Mouse (Mus musculus): ENCODE results near the gene Aipl1. TPM values are rescaled to one million over a fixed set of nuclear protein-coding genes. Genes with fewer than 3 reads are reported as not detected.

Aipl1 gene
- polyA plus RNA-seq, 1 experiment from 2014 or later, result not detected

DNA sequence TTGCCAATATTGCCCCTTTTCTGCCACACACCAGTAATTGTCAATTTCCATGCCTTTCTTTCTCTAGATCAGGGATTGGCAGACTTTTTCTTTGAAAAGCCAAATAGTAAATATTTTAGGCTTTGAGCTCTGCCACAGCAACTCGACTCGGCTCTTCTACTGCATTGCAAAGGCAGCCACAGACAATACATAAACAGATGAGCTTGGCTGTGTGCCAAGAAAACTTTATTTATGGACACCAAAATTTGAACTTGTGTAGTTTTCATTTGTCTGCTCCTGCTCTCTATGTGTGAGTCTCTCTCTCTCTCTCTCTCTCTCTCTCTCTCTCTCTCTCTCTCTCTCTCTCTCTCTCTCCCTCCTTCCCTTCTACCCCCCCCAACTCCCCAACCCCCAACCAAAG, 17.9 kb upstream of the Aipl1 start:
- Histone ChIP-seq H3K36me3 (ENCODE audit: control insufficient read depth, insufficient read depth, low read length) (no peaks in the 10 kb centered on the region), H3K4me3 (ENCODE audit: low read depth, low read length) (no peak overlapping the region), H3K9me3 (ENCODE audit: control insufficient read depth, low read length) (no peaks in the 10 kb centered on the region), H3K4me1 (replicated peaks; ENCODE audit: control insufficient read depth, insufficient read depth, low read length) (no peaks in the 10 kb centered on the region; the same call in 1 of the 2 replicates), H3K27ac (ENCODE audit: low read depth, low read length) (no peak overlapping the region), H3K4me2 (replicated peaks; ENCODE audit: low read depth, low read length) (no peak overlapping the region), H3K27me3 (ENCODE audit: control insufficient read depth, insufficient read depth, low read length) (peaks cover 5% of the 10 kb centered on the region; the same call in 1 of the 2 replicates), H3K9ac (ENCODE audit: low read depth, low read length) (no peak overlapping the region)
- DNase-seq (ENCODE audit: low spot score) (no peak), ATAC-seq (ENCODE audit: low FRiP score) (no peak)
- 66% methylated on average over 2 of the region's 2 CpGs for WGBS

DNA sequence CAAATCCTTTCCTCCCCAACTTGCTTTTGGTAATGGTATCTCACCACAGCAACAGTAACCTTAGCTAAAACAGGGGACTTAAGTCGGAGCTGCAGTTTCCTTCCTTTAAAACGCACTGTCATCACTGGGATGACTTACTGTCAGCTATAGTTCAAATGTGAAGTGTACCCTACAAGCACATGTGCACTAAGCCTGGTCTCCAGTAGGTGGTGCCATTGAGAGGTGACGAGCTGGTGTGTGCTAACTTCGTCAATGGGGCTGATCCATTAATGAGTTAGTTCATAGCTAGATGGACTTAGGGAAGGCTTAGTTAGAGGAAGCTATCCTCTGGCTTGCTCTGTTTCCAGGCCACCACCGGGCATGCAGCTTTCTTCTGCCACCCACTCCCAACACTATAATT, 15.3 kb upstream of the Aipl1 start:
- Histone ChIP-seq H3K27ac (ENCODE audit: low read depth, low read length) (no peak overlapping the region), H3K9ac (ENCODE audit: low read depth, low read length) (no peak overlapping the region), H3K27me3 (ENCODE audit: control insufficient read depth, insufficient read depth, low read length) (peaks cover 14% of the 10 kb centered on the region), H3K36me3 (ENCODE audit: control insufficient read depth, insufficient read depth, low read length) (no peaks in the 10 kb centered on the region), H3K4me2 (replicated peaks; ENCODE audit: low read depth, low read length) (no peak overlapping the region), H3K4me3 (ENCODE audit: low read depth, low read length) (no peak overlapping the region), H3K4me1 (replicated peaks; ENCODE audit: control insufficient read depth, insufficient read depth, low read length) (no peaks in the 10 kb centered on the region; the same call in 1 of the 2 replicates), H3K9me3 (ENCODE audit: control insufficient read depth, low read length) (no peaks in the 10 kb centered on the region)
- ATAC-seq (ENCODE audit: low FRiP score) (peak; percentile 10; the same call in 1 of the 2 replicates), DNase-seq (ENCODE audit: low spot score) (peak; percentile 85)
- 16% methylated on average over 5 of the region's 5 CpGs for whole genome bisulfite sequencing

DNA sequence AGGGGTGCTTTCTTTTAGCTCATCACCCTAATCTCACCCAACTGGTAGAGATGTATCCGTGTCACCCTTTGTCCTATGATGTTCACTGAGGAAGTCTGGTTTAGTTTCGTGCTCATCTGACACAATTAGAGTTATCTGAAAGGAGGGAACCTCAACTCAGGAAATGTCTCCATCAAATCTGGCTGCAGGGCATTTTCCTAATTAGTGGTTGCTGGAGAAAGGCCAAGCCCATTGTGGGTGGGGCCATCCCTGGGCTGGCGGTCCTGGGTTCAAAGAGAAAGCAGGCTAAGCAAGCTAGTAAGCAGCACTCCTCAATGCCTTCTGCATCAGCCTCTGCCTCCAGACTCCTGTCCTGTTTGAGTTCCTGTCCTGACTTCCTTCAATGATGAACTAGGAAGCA, 14.9 kb upstream of the Aipl1 start:
- no peaks in the 10 kb centered on the region for H3K9me3 ChIP-seq (ENCODE audit: control insufficient read depth, low read length)
- no peak for DNase-seq (ENCODE audit: low spot score)
- H3K27me3 ChIP-seq (ENCODE audit: control insufficient read depth, insufficient read depth, low read length), result peaks cover 14% of the 10 kb centered on the region
- H3K27ac ChIP-seq (ENCODE audit: low read depth, low read length), result no peak overlapping the region
- H3K4me2 ChIP-seq (replicated peaks; ENCODE audit: low read depth, low read length), result no peak overlapping the region
- H3K4me1 ChIP-seq (replicated peaks; ENCODE audit: control insufficient read depth, insufficient read depth, low read length), result no peaks in the 10 kb centered on the region; the same call in 1 of the 2 replicates
- no peak overlapping the region for H3K9ac ChIP-seq (ENCODE audit: low read depth, low read length)
- no peak for ATAC-seq (ENCODE audit: low FRiP score)
- WGBS, result 74% methylated on average over 3 of the region's 3 CpGs
- H3K4me3 ChIP-seq (ENCODE audit: low read depth, low read length), result no peak overlapping the region
- no peaks in the 10 kb centered on the region for H3K36me3 ChIP-seq (ENCODE audit: control insufficient read depth, insufficient read depth, low read length)

DNA sequence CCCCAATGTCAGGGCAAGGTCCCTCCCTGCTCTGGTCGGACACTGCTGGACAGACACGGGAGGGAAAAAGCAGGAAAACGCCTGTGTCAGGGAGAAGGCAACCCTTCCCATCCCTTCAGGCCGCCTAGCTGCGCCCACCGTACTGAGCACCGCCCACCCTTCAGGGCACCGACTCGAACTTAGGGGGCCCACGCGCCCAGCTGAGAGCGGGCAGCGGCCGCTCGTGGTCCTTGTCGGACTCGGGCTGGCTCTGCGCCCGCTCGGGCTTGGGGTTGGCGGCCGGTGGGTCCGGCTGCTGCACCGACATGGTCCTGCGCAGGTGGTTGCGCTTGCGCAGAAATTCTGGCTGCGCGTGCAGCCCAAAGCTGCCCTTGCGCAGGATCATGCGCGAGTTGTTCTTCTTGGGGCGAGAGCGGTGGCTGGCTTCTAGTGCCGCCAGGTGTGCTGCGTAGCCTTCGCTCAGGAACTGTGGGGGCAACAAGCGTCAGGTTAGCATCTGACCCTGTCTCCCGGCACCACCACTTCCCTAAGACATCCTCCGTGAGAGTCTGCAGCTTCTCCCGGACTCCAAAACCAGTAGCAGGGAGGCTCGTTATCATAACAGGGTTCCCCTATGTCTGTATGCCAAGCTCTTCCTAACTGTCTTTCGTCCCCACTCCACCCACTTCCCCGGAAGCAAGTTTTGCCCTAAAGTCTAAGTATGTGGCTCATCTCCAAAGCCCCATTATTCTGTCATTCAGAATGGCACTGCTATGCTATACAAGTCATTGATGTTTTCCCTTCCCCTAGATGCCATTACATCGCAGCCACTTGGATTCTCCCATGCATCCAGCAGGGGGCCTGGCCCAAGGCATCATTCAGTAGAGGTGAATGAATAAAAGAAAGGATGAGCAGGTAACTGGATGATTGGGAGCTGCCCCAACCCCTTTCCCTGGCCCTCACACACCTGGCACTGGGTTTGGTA, 13.9 kb upstream of the Aipl1 start:
- ATAC-seq (ENCODE audit: low FRiP score) (peak; percentile 53), DNase-seq (ENCODE audit: low spot score) (peak; percentile 65)
- Histone ChIP-seq H3K27ac (ENCODE audit: low read depth, low read length) (no peak overlapping the region), H3K4me2 (replicated peaks; ENCODE audit: low read depth, low read length) (peak overlapping the region; percentile 90), H3K9ac (ENCODE audit: low read depth, low read length) (peak overlapping the region; percentile 57), H3K4me3 (ENCODE audit: low read depth, low read length) (peak overlapping the region; percentile 51), H3K36me3 (ENCODE audit: control insufficient read depth, insufficient read depth, low read length) (peaks cover 2% of the 10 kb centered on the region; the same call in 1 of the 2 replicates), H3K27me3 (ENCODE audit: control insufficient read depth, insufficient read depth, low read length) (peaks cover 14% of the 10 kb centered on the region), H3K4me1 (replicated peaks; ENCODE audit: control insufficient read depth, insufficient read depth, low read length) (no peaks in the 10 kb centered on the region; the same call in 1 of the 2 replicates), H3K9me3 (ENCODE audit: control insufficient read depth, low read length) (no peaks in the 10 kb centered on the region)
- 3% methylated on average over 45 of the region's 45 CpGs for WGBS

DNA sequence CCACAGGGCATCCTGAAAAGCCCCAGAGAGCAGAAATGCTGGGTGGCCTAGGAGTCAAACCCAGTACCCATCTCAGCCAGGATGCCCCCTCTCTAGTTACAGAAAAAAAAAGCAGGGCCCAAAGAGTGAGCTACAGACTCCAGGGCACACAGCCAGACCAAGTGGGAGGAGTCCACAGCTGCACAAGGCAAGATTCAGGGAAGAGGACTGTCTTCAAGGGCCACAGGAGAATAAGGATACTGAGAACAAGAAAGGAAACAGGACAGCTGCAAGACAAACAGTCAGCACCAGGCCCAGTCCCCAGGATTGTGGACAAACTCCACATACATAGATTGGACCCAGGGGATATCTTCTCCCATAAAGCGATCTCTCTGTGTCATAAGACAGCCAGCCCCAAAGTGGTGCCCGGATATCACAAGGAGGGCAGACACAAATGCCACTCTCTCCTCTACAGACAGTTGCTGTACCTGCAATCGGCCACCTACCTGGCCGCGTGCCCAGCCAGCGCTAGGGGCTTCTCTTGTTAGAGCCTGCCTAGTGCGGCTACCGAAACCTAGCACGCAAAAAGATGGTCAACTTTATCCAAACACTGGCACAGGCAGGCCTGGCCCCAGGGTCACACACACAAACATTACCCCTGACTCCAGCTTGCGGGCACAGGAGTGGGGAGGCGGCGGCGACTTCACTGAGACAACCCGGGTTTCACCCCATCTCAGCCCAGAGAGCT, 13.0 kb upstream of the Aipl1 start:
- WGBS, result 28% methylated on average over 14 of the region's 14 CpGs
- no peak for DNase-seq (ENCODE audit: low spot score)

DNA sequence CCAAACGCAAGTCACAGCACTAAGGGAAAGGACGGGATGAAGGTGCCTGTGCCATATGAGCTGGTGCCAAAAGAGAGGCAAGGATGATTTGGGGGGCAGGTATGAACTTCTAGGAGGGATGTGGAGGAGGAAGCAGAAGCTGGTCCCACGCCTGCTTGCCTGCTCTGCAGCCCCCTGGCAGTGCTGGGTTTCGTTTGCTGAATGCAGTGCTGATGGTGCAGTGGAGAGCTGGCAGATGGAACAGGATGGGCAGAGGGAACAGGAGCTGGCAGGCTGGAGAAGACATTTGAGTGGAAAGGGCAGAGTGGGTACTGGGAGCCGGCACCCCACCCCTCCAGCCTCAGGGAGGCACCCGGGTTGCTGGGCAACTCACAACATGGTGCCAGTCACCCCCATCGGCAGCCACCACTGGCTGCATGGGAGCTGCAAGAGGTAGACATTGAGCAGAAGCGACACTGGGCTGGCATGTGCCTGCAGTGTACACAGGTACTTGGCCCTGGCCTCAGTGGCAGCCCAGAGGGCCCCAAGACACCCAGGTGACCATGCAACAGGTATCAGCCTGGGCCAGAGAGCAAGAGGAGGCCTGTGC, 12.0 kb upstream of the Aipl1 start:
- Histone ChIP-seq H3K4me2 (replicated peaks; ENCODE audit: low read depth, low read length) (no peak overlapping the region), H3K9me3 (ENCODE audit: control insufficient read depth, low read length) (no peaks in the 10 kb centered on the region), H3K9ac (ENCODE audit: low read depth, low read length) (no peak overlapping the region), H3K4me1 (replicated peaks; ENCODE audit: control insufficient read depth, insufficient read depth, low read length) (no peaks in the 10 kb centered on the region; the same call in 1 of the 2 replicates), H3K27ac (ENCODE audit: low read depth, low read length) (no peak overlapping the region), H3K27me3 (ENCODE audit: control insufficient read depth, insufficient read depth, low read length) (peaks cover 14% of the 10 kb centered on the region), H3K36me3 (ENCODE audit: control insufficient read depth, insufficient read depth, low read length) (peaks cover 6% of the 10 kb centered on the region; the same call in 1 of the 2 replicates), H3K4me3 (ENCODE audit: low read depth, low read length) (no peak overlapping the region)
- ATAC-seq (ENCODE audit: low FRiP score), result no peak
- 75% methylated on average over 8 of the region's 8 CpGs for WGBS
- DNase-seq (ENCODE audit: low spot score), result no peak

More for the DNA sequence above, 13.0 kb upstream of the Aipl1 start:
- Histone ChIP-seq H3K9me3 (ENCODE audit: control insufficient read depth, low read length) (no peaks in the 10 kb centered on the region), H3K4me3 (ENCODE audit: low read depth, low read length) (peak overlapping the region; percentile 51), H3K36me3 (ENCODE audit: control insufficient read depth, insufficient read depth, low read length) (peaks cover 6% of the 10 kb centered on the region; the same call in 1 of the 2 replicates), H3K9ac (ENCODE audit: low read depth, low read length) (peak overlapping the region; percentile 57), H3K27me3 (ENCODE audit: control insufficient read depth, insufficient read depth, low read length) (peaks cover 14% of the 10 kb centered on the region), H3K4me1 (replicated peaks; ENCODE audit: control insufficient read depth, insufficient read depth, low read length) (no peaks in the 10 kb centered on the region; the same call in 1 of the 2 replicates), H3K27ac (ENCODE audit: low read depth, low read length) (no peak overlapping the region), H3K4me2 (replicated peaks; ENCODE audit: low read depth, low read length) (peak overlapping the region; percentile 90)
- ATAC-seq (ENCODE audit: low FRiP score), result peak; percentile 8

DNA sequence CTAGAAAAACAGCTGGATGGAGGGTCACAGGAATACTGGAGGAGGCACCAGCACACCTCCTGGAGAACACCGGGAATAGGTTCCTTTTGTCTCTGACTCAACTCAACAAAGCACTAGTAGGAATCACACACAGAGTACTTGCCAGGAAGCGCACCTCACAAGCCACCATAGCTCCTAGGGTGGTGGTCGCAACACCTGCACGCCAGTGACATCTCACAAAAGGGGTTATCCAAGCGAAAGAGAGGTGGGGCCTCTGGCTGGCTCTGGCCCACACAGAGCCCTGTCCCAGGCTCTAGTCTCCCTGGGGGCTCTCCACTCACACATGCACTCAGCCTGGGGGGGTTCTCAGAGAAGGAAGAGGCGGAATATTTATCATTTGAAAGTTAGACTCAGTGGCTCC, 11.4 kb upstream of the Aipl1 start:
- WGBS, result 46% methylated on average over 6 of the region's 6 CpGs
- ATAC-seq (ENCODE audit: low FRiP score), result no peak
- H3K27ac ChIP-seq (ENCODE audit: low read depth, low read length), result no peak overlapping the region

DNA sequence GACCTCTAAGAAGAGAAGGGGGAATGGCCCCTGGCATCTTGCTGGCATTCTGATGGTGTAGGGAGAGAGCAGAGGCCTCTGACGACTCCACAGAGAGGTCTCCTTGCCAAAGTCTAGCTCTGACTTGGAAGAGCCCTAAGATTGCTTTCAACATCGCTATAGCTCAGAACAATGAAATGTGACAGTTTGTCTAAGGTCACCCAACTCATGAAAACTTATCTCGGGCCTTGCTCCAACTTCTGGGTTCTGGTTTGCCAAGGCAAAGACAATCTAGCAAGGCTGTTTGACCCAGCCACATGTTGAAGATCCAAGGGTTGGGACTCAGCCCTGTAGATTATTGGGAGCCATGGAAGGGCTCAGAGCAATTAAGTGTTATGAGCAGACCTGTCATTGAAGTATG, 6.9 kb upstream of the Aipl1 start:
- ATAC-seq (ENCODE audit: low FRiP score) (no peak), DNase-seq (ENCODE audit: low spot score) (no peak)
- no peak overlapping the region for H3K27ac ChIP-seq (ENCODE audit: low read depth, low read length)
- H3K36me3 ChIP-seq (ENCODE audit: control insufficient read depth, insufficient read depth, low read length), result peaks cover 6% of the 10 kb centered on the region; the same call in 1 of the 2 replicates
- peaks cover 9% of the 10 kb centered on the region; the same call in 1 of the 2 replicates for H3K4me1 ChIP-seq (replicated peaks; ENCODE audit: control insufficient read depth, insufficient read depth, low read length)
- H3K4me3 ChIP-seq (ENCODE audit: low read depth, low read length), result no peak overlapping the region
- H3K4me2 ChIP-seq (replicated peaks; ENCODE audit: low read depth, low read length), result peak overlapping the region; percentile 55; the same call in 1 of the 2 replicates
- WGBS, result 95% methylated on average over 3 of the region's 3 CpGs
- no peaks in the 10 kb centered on the region for H3K27me3 ChIP-seq (ENCODE audit: control insufficient read depth, insufficient read depth, low read length)
- no peak overlapping the region for H3K9ac ChIP-seq (ENCODE audit: low read depth, low read length)
- no peaks in the 10 kb centered on the region for H3K9me3 ChIP-seq (ENCODE audit: control insufficient read depth, low read length)

More for the DNA sequence above, 11.4 kb upstream of the Aipl1 start:
- peaks cover 6% of the 10 kb centered on the region; the same call in 1 of the 2 replicates for H3K36me3 ChIP-seq (ENCODE audit: control insufficient read depth, insufficient read depth, low read length)
- no peaks in the 10 kb centered on the region for H3K9me3 ChIP-seq (ENCODE audit: control insufficient read depth, low read length)
- no peak overlapping the region for H3K4me3 ChIP-seq (ENCODE audit: low read depth, low read length)
- H3K27me3 ChIP-seq (ENCODE audit: control insufficient read depth, insufficient read depth, low read length), result peaks cover 14% of the 10 kb centered on the region
- H3K4me2 ChIP-seq (replicated peaks; ENCODE audit: low read depth, low read length), result no peak overlapping the region
- H3K9ac ChIP-seq (ENCODE audit: low read depth, low read length), result no peak overlapping the region
- H3K4me1 ChIP-seq (replicated peaks; ENCODE audit: control insufficient read depth, insufficient read depth, low read length), result no peaks in the 10 kb centered on the region; the same call in 1 of the 2 replicates
- DNase-seq (ENCODE audit: low spot score), result no peak

Data from hindbrain, embryonic 11.5 days (tissue).